Mouse (Mus musculus) hematopoietic multipotent progenitor cell, adult 10-12 weeks (in vitro differentiated cells): ENCODE measurements around the gene Zfp111. TPM values are rescaled to one million over a fixed set of nuclear protein-coding genes. Genes with fewer than 3 reads are reported as not detected.

Experiments used
- polyA plus RNA-seq: library from polyadenylated mRNA; stranded (reverse); fragments of >175 nt; gene quantifications from 2 replicates; pipeline ENCODE4 v1.2.3, GENCODE M21; 2012; ENCODE audit warnings: low replicate concordance

Zfp111 gene
- 0.11 TPM in 1 of 2 replicates, not detected in the other for polyA plus RNA-seq

GRCm38 (mm10) chr7:24211343-24211742, at the start of gene Zfp111:
TSS of gene Zfp111 (minus strand) at chr7:24211443.

DNA sequence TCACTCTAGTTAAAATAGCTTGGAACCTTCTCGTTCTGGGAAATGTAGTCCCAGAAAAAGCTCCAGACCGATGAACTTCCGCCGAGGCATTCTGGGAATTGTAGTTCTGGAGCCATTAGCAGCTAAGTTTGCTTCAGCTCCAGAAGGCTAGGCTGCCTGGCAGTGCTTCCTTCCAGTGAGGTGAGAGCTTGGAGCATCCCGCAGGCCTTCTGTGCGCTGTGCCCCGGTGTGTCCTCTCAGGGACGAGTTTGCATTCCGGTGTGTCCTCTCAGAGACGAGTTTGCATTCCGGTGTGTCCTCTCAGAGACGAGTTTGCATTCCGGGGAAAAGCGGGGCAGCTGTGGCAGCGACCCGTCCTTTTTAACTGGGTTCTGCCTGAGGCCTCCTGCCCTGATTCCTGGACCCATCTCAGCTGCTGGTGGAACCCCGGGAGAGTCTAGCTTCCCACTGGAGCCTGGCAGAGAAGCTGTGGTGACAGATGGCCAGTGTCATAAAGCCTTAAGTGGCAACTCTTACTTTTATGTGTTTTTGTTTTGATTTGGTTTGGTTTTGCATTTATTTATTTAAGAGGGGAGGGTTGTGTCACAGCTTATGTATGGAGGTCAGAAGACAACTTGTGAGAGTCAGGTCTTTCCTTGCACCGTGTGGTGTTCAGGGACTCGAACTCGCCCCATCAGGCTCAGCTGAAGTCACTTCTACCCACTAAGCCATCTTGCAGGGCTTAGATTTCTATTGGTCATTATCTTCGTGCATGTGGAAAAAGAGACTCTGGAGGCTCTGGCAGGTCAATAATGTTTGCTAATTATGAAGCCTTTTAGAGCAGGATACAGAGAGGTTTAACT, 43.6 kb upstream of the Zfp111 start, which contains the start of gene Zfp108:
Gene Zfp108 (plus strand): TSS at position 162 of the 842 bp plus-strand sequence.

GRCm38 (mm10) chr7:24237040-24237791, 26.0 kb upstream of the Zfp111 start, which contains the start of gene Zfp109:
TSS of gene Zfp109 (minus strand) at chr7:24237560.

GRCm38 (mm10) chr7:24174618-24175336, 36.5 kb downstream of the Zfp111 start, which contains the start of gene Zfp114:
TSS of gene Zfp114 (plus strand) at chr7:24175060.

Other genes starting within 250 kb of the Zfp111 start
- not detected in 2 replicates for gene Vmn1r181, start 236.8 kb downstream of the Zfp111 start, polyA plus RNA-seq
- not detected in 2 replicates for gene V1rd19, start 209.8 kb downstream of the Zfp111 start, polyA plus RNA-seq
- gene Vmn1r183, start 158.2 kb downstream of the Zfp111 start, polyA plus RNA-seq, result not detected in 2 replicates
- gene Zfp180, start 129.5 kb downstream of the Zfp111 start, polyA plus RNA-seq, result 10.4 and 12.1 TPM in 2 replicates
- 0.14 and 0.28 TPM in 2 replicates for gene Zfp112, start 99.1 kb downstream of the Zfp111 start, polyA plus RNA-seq
- 0.65 and 0.89 TPM in 2 replicates for gene Zfp235, start 77.3 kb downstream of the Zfp111 start, polyA plus RNA-seq
- gene Zfp114, start 36.4 kb downstream of the Zfp111 start, polyA plus RNA-seq, result 0.27 and 0.54 TPM in 2 replicates
- 0.29 and 0.45 TPM in 2 replicates for gene Zfp109, start 26.1 kb upstream of the Zfp111 start, polyA plus RNA-seq
- gene Zfp108, start 43.4 kb upstream of the Zfp111 start, polyA plus RNA-seq, result 0.10 and 0.11 TPM in 2 replicates
- 0.26 and 0.28 TPM in 2 replicates for gene Zfp93, start 59.0 kb upstream of the Zfp111 start, polyA plus RNA-seq
- 1.5 and 4.7 TPM in 2 replicates for gene Zfp61, start 89.8 kb upstream of the Zfp111 start, polyA plus RNA-seq
- 3.9 and 7.2 TPM in 2 replicates for gene Zfp94, start 105.2 kb upstream of the Zfp111 start, polyA plus RNA-seq
- gene Tescl, start 122.5 kb upstream of the Zfp111 start, polyA plus RNA-seq, result not detected in 2 replicates
- not detected in 2 replicates for gene Lypd5, start 137.8 kb upstream of the Zfp111 start, polyA plus RNA-seq
- gene Kcnn4, start 158.8 kb upstream of the Zfp111 start, polyA plus RNA-seq, result 79.8 and 80.4 TPM in 2 replicates
- 61.7 and 154 TPM in 2 replicates for gene Smg9, start 188.2 kb upstream of the Zfp111 start, polyA plus RNA-seq
- gene Irgc1, start 240.9 kb upstream of the Zfp111 start, polyA plus RNA-seq, result not detected in 2 replicates